Mouse (Mus musculus) liver (tissue): ENCODE results near the gene Medag.

ENCODE experiments used
- DNase-seq: peaks from one replicate; pipeline ENCODE4 v3.0.0-alpha.2; 2020; ENCODE audit warnings: mixed read lengths

Medag gene

DNA sequence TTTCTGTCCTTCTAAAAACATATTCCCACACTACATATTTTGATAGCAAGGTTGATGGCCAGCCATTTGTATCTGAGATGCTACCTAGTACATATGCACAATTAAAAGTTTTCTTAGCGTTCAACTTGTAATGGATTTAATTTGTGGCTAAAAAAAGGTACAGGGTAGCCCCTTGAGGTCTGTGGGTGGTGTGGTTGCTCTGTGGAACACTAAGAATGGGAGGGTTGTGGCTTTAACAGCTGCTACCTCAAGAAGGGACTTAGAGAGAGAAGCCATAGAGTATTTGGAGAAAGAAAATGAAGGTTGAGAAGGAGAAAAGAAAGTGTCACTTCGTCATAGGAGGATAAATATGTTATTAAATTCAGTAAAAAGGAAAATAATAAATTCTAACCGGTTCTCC lies 19.4 kb downstream of the Medag start:
- no peak for DNase-seq

DNA sequence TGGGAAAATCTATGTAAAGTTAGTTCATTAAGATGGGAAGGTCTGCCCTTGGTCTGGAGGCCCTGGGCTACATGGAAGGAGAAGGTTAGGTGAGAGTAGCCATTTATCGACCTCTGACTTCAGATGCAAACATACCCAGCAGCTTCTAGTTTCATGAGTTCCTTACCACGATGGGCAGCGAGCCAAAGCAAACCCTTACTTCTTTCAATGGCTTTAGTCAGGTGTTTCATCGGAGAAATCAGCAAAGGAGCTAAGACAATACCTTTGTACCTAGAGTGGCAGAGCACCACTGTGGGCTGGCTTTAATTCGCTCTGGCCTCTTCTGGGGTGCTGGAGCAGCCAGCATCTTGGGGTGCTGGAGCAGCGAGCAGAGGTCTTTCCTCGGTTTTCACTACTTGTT lies 22.1 kb downstream of the Medag start:
- no peak for DNase-seq

DNA sequence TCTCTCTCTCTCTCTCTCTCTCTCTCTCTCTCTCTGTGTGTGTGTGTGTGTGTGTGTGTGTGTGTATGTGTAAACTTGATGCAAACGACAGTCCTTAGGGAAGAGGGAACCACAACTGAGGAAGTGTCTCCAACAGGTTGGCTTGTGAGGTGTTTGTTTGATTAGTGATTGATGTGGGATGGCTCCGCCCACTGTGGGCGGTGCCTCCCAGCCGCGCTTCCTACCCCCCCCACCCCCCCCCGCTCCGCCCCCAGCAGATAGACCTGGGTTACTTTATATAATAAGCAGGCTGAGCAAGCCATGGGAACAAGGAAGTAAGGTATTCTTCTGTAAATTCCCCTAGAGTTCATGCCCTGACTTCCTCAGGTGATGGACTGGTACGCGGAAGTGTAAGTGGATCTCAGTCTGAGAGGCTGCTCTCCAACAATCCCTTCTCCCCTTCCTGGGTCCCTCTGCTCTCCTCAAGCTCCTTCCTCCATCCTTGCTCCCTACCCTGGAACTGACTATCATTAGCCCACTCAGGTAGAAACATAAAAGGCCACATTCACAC lies 22.7 kb downstream of the Medag start:
- no peak for DNase-seq

DNA sequence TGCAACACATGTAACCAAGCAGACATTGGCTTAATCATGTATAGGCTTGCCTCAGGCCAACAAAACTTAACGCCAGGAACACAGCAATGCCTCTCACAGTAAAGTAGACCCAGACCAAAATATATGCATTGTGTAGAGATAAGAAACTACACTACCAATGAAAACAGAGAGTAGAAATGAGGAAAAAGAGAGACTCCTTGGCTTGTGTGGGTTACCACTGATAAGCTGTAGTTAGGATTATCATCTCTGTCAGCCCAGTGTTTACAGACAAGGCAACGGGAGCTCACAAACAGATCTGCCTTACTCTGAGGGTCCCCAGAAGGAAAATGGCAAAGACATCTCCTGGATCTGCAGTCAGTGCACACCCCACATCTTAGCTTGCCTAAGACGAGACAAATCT lies 25.0 kb downstream of the Medag start:
- DNase-seq, result no peak

DNA sequence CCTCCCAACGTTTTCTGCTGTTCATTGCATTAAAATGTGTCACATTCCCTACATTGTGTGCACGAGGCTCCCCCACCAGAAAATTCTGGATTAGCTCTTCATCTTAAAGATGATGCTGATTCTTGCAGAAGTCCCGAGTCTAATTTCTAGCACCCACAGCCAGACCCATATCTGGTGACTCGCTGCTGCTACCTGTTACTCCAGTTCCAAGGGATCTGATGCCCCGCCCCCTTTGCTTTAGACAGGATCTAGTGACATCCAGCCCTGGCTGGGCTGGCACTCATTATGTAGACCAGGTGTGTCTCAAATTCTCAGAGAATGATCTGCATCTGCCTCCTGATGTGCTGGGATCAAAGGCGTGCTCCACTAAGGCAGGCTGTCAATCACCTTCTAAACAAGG lies 25.6 kb downstream of the Medag start:
- peak; percentile 59 for DNase-seq

DNA sequence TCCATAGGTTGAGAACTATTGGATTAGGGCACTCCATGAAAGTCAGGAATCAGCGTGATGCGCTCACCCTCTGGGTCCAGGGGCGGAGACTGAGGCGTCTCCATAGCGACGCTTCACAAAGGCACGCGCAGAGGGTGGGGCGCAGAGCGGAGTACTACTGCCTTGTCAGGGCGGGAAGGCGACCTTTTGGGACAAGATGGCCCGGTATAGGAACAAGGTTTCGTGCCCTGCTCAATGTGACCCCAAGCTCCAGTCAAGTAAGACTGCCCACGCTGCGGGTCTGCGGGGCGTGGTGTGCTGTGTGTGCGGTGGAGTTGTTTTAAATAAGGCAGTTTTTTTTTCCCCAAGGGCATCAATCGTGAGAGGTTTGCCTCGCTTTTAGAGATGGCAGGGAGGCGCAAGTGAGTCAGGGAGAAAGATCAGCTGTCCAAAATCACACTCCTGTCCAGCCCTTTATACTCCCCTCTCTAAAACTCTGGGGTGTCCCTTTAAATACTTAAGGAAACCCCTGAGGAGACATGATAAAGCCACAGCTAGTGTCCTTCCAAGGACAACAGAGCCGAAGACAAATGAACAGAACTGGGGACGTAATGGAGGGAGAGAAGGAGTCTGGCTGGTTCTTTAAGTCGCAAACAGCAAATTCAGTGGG lies 28.1 kb downstream of the Medag start, which contains the start of gene Tex26:
Gene Tex26, plus strand, starts transcription at position 130 of the 649 bp plus-strand sequence.
- peak; percentile 81 for DNase-seq

DNA sequence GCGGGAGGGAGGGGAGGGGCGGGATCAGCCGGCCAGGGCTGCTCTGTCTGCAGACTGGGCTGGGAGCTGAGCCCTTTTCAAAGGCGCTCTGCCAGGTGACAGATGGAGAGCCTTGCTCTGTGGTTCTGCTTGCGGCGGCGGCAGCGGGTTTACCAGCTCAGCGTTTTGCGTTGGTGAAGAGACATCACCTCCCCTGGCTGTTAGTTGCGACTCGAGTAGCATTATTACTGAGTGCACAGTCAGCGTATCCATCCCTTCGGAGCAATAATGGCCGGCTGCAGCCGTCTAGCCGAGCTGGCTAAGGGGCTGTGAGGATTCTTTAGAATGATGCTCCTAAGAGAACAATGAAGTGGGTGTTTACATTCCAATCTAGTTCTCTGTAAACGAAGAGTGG lies 28.6 kb downstream of the Medag start:
- DNase-seq, result peak; percentile 43

DNA sequence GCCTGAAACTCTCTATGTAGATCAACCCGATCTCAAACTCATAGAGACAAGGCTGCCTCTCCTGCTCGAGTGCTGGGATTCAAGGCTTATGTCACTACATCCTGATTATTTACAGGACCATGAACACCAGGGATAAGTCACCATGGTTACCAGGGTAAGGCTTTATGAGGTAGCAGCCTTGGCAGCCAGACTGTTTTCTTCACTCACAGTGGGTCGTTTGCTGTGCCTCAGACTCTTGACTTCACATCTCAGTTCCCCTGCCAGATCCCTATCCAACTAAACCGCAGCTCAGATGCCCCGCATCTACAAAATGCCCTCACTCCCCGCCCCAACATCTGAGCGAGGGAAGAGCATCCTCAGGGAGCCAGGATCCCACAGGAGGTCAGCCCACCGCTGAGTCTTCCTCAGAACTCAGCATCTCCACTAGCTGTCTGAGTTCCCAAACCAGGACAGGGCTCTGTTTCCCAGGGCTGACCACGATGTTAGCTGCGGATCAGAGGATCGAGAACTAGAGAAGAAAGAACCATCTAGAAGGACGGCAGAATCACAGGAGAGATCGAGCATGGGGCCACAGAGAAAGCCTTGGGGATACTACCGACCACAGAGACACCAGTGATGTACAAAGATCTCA lies 30.2 kb downstream of the Medag start:
- DNase-seq, result no peak

DNA sequence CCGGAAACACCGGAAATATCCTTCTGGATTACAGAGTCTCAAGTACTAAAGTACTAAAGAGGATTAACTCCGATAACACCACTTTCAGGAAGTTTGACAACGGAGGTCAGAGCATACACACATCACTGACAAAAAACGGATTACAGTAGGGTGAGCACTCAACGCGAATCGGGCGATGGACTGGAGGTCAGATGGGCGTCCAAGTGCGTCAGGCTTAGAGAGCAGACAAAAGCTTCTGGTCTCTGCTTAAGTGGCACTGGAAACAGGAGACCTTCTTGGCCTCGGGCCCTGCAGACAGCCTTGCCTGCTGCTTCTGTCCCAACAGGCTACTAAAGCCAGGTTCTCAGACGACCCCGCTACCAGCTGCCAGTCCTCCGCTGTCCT lies 30.7 kb downstream of the Medag start:
- no peak for DNase-seq

DNA sequence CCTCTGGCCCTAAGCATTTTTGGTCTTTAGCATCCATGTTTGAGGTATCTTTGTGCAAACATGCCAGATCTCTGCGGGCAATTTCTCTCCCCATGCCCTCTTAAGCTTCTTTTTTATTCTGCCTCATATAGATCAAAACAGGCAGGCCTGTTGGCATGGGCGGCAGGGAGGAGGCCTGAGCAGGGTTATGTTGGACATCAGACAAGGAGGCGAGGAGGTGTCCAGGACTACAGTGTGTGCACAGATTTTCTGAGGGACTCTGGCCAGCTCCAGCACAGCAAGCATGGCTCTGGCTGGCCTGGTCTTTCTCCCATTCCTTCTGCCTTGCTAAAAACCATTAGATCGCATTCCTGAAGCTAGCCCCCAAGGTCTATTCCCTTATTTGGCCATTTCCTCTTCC lies 32.9 kb downstream of the Medag start:
- no peak for DNase-seq

DNA sequence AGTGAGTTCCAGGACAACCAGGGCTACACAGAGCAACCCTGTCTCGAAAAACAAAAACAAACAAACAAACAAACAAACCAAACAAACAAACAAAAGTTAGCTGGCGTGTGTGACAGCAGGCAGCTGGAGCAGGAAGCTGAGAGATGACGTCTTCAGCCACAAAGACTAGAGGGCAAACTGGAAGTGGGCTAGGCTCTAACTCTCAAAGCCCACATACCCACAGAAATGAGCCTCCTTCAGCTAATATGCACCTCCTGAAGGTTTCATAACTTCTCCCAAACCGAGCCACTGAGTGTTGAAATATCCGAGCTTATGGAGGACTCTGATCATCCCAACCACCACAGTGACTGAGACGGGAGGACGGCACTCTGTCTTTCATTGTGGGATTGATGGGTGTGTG lies 34.9 kb downstream of the Medag start:
- DNase-seq, result no peak

DNA sequence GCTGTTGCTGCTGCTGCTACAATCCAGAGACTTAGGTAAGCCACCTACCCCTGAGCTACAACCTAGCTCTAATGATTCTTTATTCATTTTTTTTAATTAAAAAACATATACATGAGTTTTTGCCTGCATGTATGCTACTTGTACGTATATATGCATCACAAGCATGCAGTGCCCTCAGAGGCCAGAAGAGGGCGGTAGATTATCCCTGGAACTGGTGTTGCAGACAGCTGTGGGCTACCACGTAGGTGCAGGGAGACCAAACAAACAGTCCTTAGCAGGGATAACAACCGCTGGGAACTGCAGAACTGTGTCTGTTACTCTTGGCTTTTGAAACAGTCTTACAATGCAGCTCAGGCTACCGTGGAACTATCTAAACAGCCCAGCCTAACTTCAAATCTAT lies 36.2 kb downstream of the Medag start:
- no peak for DNase-seq

DNA sequence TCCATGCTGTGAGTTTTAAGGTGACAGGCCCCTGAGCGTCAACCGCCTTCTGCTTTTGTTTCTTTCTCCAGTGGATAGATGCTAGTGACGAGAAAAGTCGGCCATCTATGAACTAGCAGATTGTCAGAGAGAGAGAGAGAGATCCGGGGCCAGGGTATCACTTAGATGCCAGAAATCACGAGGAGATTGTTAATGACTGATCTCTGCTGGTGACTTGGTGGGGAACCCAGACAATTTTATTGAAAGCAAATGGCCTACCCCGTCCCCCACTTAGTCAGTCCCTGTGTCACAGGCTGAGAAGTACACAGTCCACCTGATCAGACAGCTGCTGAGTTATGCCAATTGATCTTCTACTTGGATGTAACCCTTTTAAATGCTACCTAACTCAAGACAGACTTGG lies 37.9 kb downstream of the Medag start:
- DNase-seq, result no peak

DNA sequence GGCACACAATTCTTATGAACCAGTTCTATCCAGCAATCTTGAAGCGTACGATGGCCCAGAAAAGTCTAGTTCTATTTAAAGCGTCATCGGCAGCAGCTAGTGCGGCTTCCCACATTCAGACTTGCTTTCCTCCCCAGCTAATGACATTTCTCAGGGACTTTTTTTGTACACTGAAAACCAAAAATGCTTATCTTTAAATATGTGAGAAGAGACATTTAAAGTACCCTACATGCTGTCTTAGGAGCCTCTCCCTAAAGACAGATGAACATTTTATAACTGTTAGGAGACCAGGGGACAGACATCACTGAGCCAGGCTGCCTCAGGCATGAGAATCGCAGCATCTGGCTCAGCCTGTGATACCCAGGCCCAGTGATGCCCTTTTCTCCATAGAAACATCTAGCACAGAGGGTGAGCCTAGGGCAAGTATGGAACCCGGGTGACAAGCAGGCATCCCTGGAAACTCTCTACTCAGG lies 39.7 kb downstream of the Medag start:
- no peak for DNase-seq

DNA sequence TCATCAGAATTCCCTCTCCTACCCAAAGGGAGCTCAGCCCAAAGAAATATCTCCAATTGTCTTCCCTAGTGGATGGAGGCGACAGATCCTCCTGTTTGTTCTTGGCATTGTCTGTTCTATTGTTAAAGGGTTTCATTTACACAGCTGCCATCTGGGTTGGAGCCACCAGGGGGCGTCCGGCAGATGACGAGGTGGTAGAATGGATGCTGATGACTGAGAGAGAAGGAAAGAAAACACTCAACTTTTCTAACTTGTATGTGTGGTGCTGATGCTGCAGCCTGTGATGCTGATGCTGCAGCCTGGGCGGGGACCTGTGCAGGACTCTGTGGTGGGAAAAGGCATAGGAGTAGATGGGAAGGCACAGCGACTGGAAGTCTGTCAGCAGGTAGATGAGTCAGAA lies 42.7 kb downstream of the Medag start:
- peak; percentile 63 for DNase-seq

DNA sequence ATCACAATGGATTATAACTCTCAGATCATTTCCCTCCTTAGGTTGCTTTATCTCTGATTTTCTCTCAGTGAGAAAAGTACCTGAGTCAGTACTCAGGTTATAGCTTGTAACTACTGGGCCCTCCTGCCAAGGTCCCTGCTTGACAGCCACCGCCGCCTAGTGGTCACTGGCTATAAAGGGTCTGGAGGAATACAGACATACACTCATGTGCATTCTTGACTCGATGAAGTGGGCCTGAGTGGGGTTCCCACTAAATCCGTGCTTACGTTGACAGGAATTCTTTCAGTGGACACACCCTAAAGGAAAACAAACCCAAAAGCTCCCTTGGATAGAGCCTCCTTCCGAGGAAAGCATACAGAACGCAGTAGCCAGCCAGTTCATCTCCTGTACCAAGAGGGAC lies 45.0 kb downstream of the Medag start:
- DNase-seq, result no peak

DNA sequence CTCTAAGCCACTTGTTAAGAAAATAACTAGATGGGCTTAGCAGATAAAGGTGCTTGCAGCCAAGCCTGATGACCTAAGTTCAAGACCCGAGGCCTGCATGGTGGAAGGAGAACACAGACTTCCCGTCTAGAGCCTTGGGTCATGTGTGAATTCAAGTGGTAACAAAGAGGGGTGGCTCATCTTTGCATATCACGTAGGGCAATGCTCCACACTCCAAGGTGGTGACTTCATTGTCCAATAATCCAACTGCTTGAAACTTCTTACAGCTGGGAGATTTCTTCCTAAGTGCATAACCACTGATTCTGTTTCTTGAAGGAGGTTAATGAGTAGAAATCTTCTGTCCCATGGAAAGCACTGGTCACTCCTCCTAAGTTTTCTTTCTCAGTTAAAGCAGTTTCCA lies 50.5 kb downstream of the Medag start:
- DNase-seq, result no peak

DNA sequence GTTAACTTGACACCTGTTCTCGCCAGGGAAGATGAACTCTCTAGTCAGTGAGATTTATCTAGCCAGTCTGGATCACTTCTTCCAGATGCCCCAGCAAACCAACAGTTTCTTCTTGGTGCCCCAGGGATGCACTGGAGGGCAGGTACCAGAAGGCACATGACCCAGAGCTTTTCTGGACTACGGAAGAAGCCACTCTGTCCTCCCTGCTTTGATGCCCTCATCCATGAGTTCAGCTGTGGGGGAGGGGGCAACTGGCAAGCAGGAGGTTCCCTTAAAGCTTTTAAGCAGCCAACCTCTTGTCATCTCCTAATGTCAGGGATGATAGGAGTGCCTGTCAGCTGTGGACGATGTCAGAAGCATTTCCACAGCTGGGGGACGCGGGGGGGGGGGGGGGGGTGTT lies 53.8 kb downstream of the Medag start:
- DNase-seq, result no peak

DNA sequence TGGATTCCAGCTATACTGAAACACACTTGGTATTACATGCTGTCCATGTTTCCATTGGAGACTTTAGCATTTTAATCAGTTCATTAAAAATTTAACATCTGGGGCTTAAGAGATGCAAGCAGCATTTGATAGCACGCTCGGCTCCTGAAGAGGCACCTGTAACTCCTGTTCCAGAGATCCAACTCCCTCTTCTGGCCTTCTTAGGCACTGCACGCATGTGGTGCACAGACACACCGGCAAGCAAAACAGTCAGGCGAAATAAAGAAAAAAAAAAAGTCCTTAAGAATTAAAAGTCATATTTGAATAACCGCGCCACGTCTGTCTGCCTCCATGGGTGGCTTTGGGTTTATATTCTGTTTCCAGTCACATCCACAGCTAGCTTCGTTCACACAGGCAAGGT lies 62.6 kb downstream of the Medag start:
- DNase-seq, result no peak

DNA sequence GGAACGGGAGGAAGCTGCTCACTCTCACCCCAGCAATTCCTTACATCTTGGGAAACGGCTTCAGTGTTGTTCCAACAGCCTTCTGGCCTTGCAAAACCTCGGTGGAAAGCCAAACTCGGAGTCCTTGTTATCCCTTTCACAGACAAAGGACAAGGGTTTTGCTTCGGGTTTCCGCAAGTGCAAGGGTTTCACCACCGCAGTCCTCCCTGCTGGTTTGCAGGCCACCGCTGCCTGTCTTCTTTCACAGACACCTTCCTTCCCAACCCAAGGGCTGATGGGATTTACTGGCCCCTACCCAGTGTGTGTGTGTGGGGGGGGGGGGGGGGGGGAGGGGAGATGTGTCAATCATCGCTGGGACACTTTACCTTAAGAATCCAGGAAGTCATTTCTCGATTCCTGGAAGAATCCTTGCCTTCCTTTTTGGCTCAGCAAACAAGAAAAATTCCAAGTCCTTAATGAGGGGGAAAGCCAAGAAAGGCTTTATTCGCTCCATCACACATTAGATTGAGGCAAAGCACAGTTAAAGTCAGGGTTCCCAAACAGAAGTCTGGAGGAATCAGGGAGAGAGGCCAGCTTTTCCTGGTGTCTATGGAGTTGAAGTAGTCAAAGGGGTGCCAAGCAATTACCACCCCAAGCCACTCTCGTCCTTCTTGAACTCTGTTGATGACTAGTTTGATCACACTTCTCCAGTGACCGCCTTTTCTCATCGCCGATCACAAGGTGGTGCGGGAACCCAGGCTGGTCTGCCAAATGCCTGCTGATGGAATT lies 63.3 kb downstream of the Medag start:
- DNase-seq, result no peak
